Mouse (Mus musculus) megakaryocyte, embryonic 14.5 days (primary cell): ENCODE data around the gene Rhobtb1. TPM values are rescaled to one million over a fixed set of nuclear protein-coding genes. Genes with fewer than 3 reads are reported as not detected.

Source experiments
- H3K27me3 ChIP-seq: replicated peaks from 2 replicates; pipeline ENCODE3; 2012; ENCODE audit warnings: inconsistent platforms
- H3K36me3 ChIP-seq: replicated peaks from 2 replicates; pipeline ENCODE3; 2012; ENCODE audit warnings: low read length, inconsistent platforms, mixed read lengths
- H3K4me1 ChIP-seq: 2 replicates; pipeline ENCODE4 v1.6.1; 2012; ENCODE audit warnings: inconsistent platforms
- H3K4me3 ChIP-seq: replicated peaks from 2 replicates; pipeline ENCODE3; 2012; ENCODE audit warnings: moderate library complexity, mild to moderate bottlenecking, inconsistent platforms
- H3K9me3 ChIP-seq: 2 replicates; pipeline ENCODE4 v1.6.1; 2012; ENCODE audit warnings: inconsistent platforms
- FLI1 ChIP-seq: IDR thresholded peaks from 2 replicates; pipeline ENCODE4 v1.6.1; 2012; ENCODE audit warnings: low read length, inconsistent platforms, mixed read lengths
- GATA1 ChIP-seq: IDR thresholded peaks from 3 replicates; pipeline ENCODE4 v1.6.1; 2012; ENCODE audit warnings: mixed read lengths, low read length, inconsistent platforms, borderline replicate concordance
- polyA plus RNA-seq: library from polyadenylated mRNA; stranded (reverse); fragments of >175 nt; gene quantifications from 2 replicates; pipeline ENCODE4 v1.2.3, GENCODE M21; 2012; ENCODE audit warnings: low replicate concordance; ENCODE audit not compliant: insufficient read depth

Rhobtb1 gene
- polyA plus RNA-seq, 1 experiment, result 3.5 TPM

GRCm38 (mm10) chr10:69162577-69162976, 11.3 kb downstream of the Rhobtb1 start:
- Histone ChIP-seq H3K9me3 (no peaks in the 10 kb centered on the region), H3K27me3 (peaks cover 2% of the 10 kb centered on the region), H3K36me3 (no peaks in the 10 kb centered on the region)

GRCm38 (mm10) chr10:69163216-69163615, 12.0 kb downstream of the Rhobtb1 start:
- H3K27me3 ChIP-seq, result peaks cover 2% of the 10 kb centered on the region
- no peaks in the 10 kb centered on the region for H3K9me3 ChIP-seq
- no peak overlapping the region for H3K4me3 ChIP-seq
- H3K36me3 ChIP-seq, result no peaks in the 10 kb centered on the region
- no peak for TF ChIP-seq FLI1
- no peak for TF ChIP-seq GATA1
- no peaks in the 10 kb centered on the region for H3K4me1 ChIP-seq

More at GRCm38 (mm10) chr10:69162577-69162976, 11.3 kb downstream of the Rhobtb1 start:
- H3K4me1 ChIP-seq, result no peaks in the 10 kb centered on the region
- TF ChIP-seq FLI1 (no peak), GATA1 (no peak)
- H3K4me3 ChIP-seq, result no peak overlapping the region

GRCm38 (mm10) chr10:69165125-69165524, 13.9 kb downstream of the Rhobtb1 start:
- Histone ChIP-seq H3K4me3 (no peak overlapping the region), H3K4me1 (no peaks in the 10 kb centered on the region), H3K9me3 (no peaks in the 10 kb centered on the region), H3K36me3 (no peaks in the 10 kb centered on the region), H3K27me3 (peaks cover 2% of the 10 kb centered on the region)
- TF ChIP-seq GATA1 (no peak), FLI1 (no peak)

- TF ChIP-seq GATA1, result no peak
- no peak for TF ChIP-seq FLI1
- H3K4me1 ChIP-seq, result no peaks in the 10 kb centered on the region
- H3K4me3 ChIP-seq, result no peak overlapping the region
- no peaks in the 10 kb centered on the region for H3K36me3 ChIP-seq
- H3K27me3 ChIP-seq, result peaks cover 2% of the 10 kb centered on the region
- H3K9me3 ChIP-seq, result no peaks in the 10 kb centered on the region
These were observed 14.6 kb downstream of the Rhobtb1 start for GRCm38 (mm10) chr10:69165847-69166246.

DNA sequence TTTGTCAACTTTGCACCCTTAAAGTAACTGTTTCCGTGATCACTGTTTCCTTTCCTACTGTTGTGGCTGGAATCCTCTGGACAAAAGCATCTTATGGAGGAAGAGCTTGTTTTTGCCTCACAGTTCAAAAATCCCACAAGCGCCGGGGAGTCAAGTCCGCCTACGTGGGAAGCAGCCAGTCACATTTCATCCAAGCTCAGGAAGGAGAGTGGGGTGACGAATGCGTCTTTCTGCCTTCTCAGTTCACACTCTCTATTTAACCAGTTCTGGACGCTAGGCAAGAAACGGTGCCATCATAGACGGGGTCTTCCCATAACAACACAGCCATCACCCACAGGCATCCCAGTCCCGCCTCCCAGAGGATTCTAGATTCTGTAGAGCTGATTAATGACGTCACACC, 15.3 kb downstream of the Rhobtb1 start:
- Histone ChIP-seq H3K27me3 (peaks cover 2% of the 10 kb centered on the region), H3K4me3 (no peak overlapping the region), H3K9me3 (no peaks in the 10 kb centered on the region), H3K4me1 (no peaks in the 10 kb centered on the region), H3K36me3 (no peaks in the 10 kb centered on the region)
- TF ChIP-seq GATA1, result no peak
- no peak for TF ChIP-seq FLI1

DNA sequence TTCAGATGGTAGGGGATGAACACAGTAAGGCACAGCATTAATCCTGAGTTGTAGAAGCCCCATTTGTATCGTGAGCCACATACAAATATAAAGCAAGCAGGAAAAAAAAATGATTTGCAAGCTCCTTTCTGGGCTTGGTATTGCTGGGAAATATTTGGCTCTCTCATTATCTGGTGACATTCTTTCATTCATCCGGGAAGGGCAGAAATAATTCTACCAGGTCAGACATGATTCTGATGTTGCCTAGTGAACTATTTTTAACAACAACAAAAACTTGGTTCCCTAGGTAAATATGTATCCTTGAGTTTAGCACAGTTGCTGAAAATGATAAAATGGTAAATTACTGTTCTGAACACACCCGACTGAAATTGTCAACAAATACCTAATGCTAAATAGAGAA, 21.2 kb downstream of the Rhobtb1 start:
- TF ChIP-seq FLI1, result no peak
- TF ChIP-seq GATA1, result no peak
- no peaks in the 10 kb centered on the region for H3K4me1 ChIP-seq

GRCm38 (mm10) chr10:69176116-69176515, 24.9 kb downstream of the Rhobtb1 start:
- peaks cover 17% of the 10 kb centered on the region for H3K9me3 ChIP-seq
- H3K27me3 ChIP-seq, result no peaks in the 10 kb centered on the region
- no peaks in the 10 kb centered on the region for H3K4me1 ChIP-seq
- no peak for TF ChIP-seq GATA1
- no peak for TF ChIP-seq FLI1
- H3K4me3 ChIP-seq, result no peak overlapping the region
- no peaks in the 10 kb centered on the region for H3K36me3 ChIP-seq

More for the DNA sequence above, 21.2 kb downstream of the Rhobtb1 start:
- Histone ChIP-seq H3K4me3 (no peak overlapping the region), H3K9me3 (no peaks in the 10 kb centered on the region), H3K27me3 (no peaks in the 10 kb centered on the region), H3K36me3 (no peaks in the 10 kb centered on the region)

GRCm38 (mm10) chr10:69179341-69179740, 28.1 kb downstream of the Rhobtb1 start:
- Histone ChIP-seq H3K9me3 (peaks cover 36% of the 10 kb centered on the region), H3K4me3 (no peak overlapping the region), H3K27me3 (peaks cover 6% of the 10 kb centered on the region), H3K4me1 (no peaks in the 10 kb centered on the region), H3K36me3 (no peaks in the 10 kb centered on the region)
- no peak for TF ChIP-seq GATA1
- no peak for TF ChIP-seq FLI1

GRCm38 (mm10) chr10:69180997-69181396, 29.8 kb downstream of the Rhobtb1 start:
- H3K36me3 ChIP-seq, result no peaks in the 10 kb centered on the region
- H3K27me3 ChIP-seq, result peaks cover 12% of the 10 kb centered on the region
- peaks cover 47% of the 10 kb centered on the region for H3K9me3 ChIP-seq
- no peak for TF ChIP-seq GATA1
- TF ChIP-seq FLI1, result no peak
- H3K4me3 ChIP-seq, result no peak overlapping the region
- no peaks in the 10 kb centered on the region; the same call in 1 of the 2 replicates for H3K4me1 ChIP-seq

- peaks cover 26% of the 10 kb centered on the region for H3K27me3 ChIP-seq
- H3K9me3 ChIP-seq, result peaks cover 39% of the 10 kb centered on the region
- H3K4me1 ChIP-seq, result peaks cover 5% of the 10 kb centered on the region; the same call in 1 of the 2 replicates
- H3K36me3 ChIP-seq, result no peaks in the 10 kb centered on the region
- no peak for TF ChIP-seq FLI1
- TF ChIP-seq GATA1, result no peak
- H3K4me3 ChIP-seq, result peak overlapping the region; percentile 47
These were observed 33.7 kb downstream of the Rhobtb1 start for GRCm38 (mm10) chr10:69184903-69185302.

DNA sequence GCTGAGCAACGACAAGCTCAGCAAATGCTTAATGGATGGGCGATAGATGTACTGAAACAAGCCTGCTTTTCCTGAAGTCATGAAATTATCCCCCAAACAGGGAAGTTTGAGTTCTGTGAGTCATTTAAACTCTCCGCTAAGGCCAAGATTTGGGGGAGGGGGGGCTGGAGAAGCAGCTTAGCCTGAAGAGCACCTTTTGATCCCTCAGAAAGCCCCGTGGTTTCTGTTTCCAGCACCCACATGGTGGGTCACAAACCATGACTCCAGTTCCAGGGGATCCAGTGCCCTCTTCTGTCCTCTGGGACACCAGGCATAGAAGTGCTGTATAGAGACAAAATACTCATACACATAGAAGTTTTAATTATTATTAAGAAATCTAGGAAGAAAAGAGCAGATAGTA, 34.2 kb downstream of the Rhobtb1 start:
- H3K27me3 ChIP-seq, result peaks cover 26% of the 10 kb centered on the region
- no peak overlapping the region for H3K4me3 ChIP-seq
- peaks cover 5% of the 10 kb centered on the region; the same call in 1 of the 2 replicates for H3K4me1 ChIP-seq
- peaks cover 34% of the 10 kb centered on the region for H3K9me3 ChIP-seq
- TF ChIP-seq GATA1 (no peak), FLI1 (no peak)
- no peaks in the 10 kb centered on the region for H3K36me3 ChIP-seq
